Mouse (Mus musculus): ENCODE data around the gene E130114P18Rik. TPM values are rescaled to one million over a fixed set of nuclear protein-coding genes. Genes with fewer than 3 reads are reported as not detected.

Gene E130114P18Rik
- polyA plus RNA-seq, 1 experiment from 2014 or later: 0.79 TPM

- Histone ChIP-seq H3K4me2 (ENCODE audit: low read depth, low read length) (0 out of 2 replicates have a peak overlapping the region, but pooled peaks have one; percentile 11), H3K27me3 (ENCODE audit: control insufficient read depth, insufficient read depth, low read depth, low read length) (no peaks in the 10 kb centered on the region), H3K36me3 (ENCODE audit: control insufficient read depth, insufficient read depth, low read length) (no peaks in the 10 kb centered on the region), H3K4me1 (replicated peaks; ENCODE audit: control insufficient read depth, insufficient read depth, low read length) (no peaks in the 10 kb centered on the region), H3K9ac (ENCODE audit: low read length) (no peak overlapping the region), H3K27ac (ENCODE audit: low read length) (no peak overlapping the region), H3K9me3 (ENCODE audit: control insufficient read depth, low read length) (no peaks in the 10 kb centered on the region), H3K4me3 (ENCODE audit: low read length) (no peak overlapping the region)
- no peak for ATAC-seq (ENCODE audit: low read depth)
- 60% methylated on average over 9 of the region's 9 CpGs for WGBS
These were observed 193.3 kb downstream of the E130114P18Rik start for GRCm38 (mm10) chr4:97584445-97585130.

- Histone ChIP-seq H3K27me3 (ENCODE audit: control insufficient read depth, insufficient read depth, low read depth, low read length) (no peaks in the 10 kb centered on the region), H3K9me3 (ENCODE audit: control insufficient read depth, low read length) (no peaks in the 10 kb centered on the region), H3K4me2 (ENCODE audit: low read depth, low read length) (peak overlapping the region; percentile 37), H3K36me3 (ENCODE audit: control insufficient read depth, insufficient read depth, low read length) (no peaks in the 10 kb centered on the region), H3K4me3 (ENCODE audit: low read length) (peak overlapping the region; percentile 9), H3K4me1 (replicated peaks; ENCODE audit: control insufficient read depth, insufficient read depth, low read length) (no peaks in the 10 kb centered on the region), H3K9ac (ENCODE audit: low read length) (no peak overlapping the region), H3K27ac (ENCODE audit: low read length) (no peak overlapping the region)
- 46% methylated on average over 15 of the region's 15 CpGs for WGBS
- ATAC-seq (ENCODE audit: low read depth): no peak
These were observed 195.0 kb downstream of the E130114P18Rik start for GRCm38 (mm10) chr4:97582796-97583430.

- Histone ChIP-seq H3K4me2 (ENCODE audit: low read depth, low read length) (no peak overlapping the region), H3K4me3 (ENCODE audit: low read length) (no peak overlapping the region), H3K9me3 (ENCODE audit: control insufficient read depth, low read length) (no peaks in the 10 kb centered on the region), H3K9ac (ENCODE audit: low read length) (no peak overlapping the region), H3K27me3 (ENCODE audit: control insufficient read depth, insufficient read depth, low read depth, low read length) (no peaks in the 10 kb centered on the region), H3K36me3 (ENCODE audit: control insufficient read depth, insufficient read depth, low read length) (no peaks in the 10 kb centered on the region), H3K4me1 (replicated peaks; ENCODE audit: control insufficient read depth, insufficient read depth, low read length) (no peaks in the 10 kb centered on the region), H3K27ac (ENCODE audit: low read length) (no peak overlapping the region)
- WGBS: 54% methylated on average over 3 of the region's 3 CpGs
- ATAC-seq (ENCODE audit: low read depth): no peak
These were observed 195.8 kb downstream of the E130114P18Rik start for GRCm38 (mm10) chr4:97582064-97582415.

GRCm38 (mm10) chr4:97581314-97582063 is 196.4 kb downstream of the E130114P18Rik start:
- no peaks in the 10 kb centered on the region for H3K36me3 ChIP-seq (ENCODE audit: control insufficient read depth, insufficient read depth, low read length)
- ATAC-seq (ENCODE audit: low read depth): no peak
- H3K4me1 ChIP-seq (replicated peaks; ENCODE audit: control insufficient read depth, insufficient read depth, low read length): no peaks in the 10 kb centered on the region
- no peak overlapping the region for H3K27ac ChIP-seq (ENCODE audit: low read length)
- WGBS: 55% methylated on average over 12 of the region's 12 CpGs
- H3K9me3 ChIP-seq (ENCODE audit: control insufficient read depth, low read length): no peaks in the 10 kb centered on the region
- no peak overlapping the region for H3K9ac ChIP-seq (ENCODE audit: low read length)
- H3K4me3 ChIP-seq (ENCODE audit: low read length): no peak overlapping the region
- H3K4me2 ChIP-seq (ENCODE audit: low read depth, low read length): no peak overlapping the region
- no peaks in the 10 kb centered on the region for H3K27me3 ChIP-seq (ENCODE audit: control insufficient read depth, insufficient read depth, low read depth, low read length)

- H3K27ac ChIP-seq (ENCODE audit: low read length): no peak overlapping the region
- no peaks in the 10 kb centered on the region for H3K4me1 ChIP-seq (replicated peaks; ENCODE audit: control insufficient read depth, insufficient read depth, low read length)
- H3K9ac ChIP-seq (ENCODE audit: low read length): no peak overlapping the region
- no peaks in the 10 kb centered on the region for H3K9me3 ChIP-seq (ENCODE audit: control insufficient read depth, low read length)
- no peak overlapping the region for H3K4me3 ChIP-seq (ENCODE audit: low read length)
- H3K36me3 ChIP-seq (ENCODE audit: control insufficient read depth, insufficient read depth, low read length): no peaks in the 10 kb centered on the region
- WGBS: 93% methylated on average over 7 of the region's 7 CpGs
- H3K27me3 ChIP-seq (ENCODE audit: control insufficient read depth, insufficient read depth, low read depth, low read length): no peaks in the 10 kb centered on the region
- no peak for ATAC-seq (ENCODE audit: low read depth)
- H3K4me2 ChIP-seq (ENCODE audit: low read depth, low read length): no peak overlapping the region
These were observed 197.0 kb downstream of the E130114P18Rik start for GRCm38 (mm10) chr4:97580906-97581305.

- H3K4me1 ChIP-seq (replicated peaks; ENCODE audit: control insufficient read depth, insufficient read depth, low read length): no peaks in the 10 kb centered on the region
- no peak overlapping the region for H3K4me3 ChIP-seq (ENCODE audit: low read length)
- no peak overlapping the region for H3K4me2 ChIP-seq (ENCODE audit: low read depth, low read length)
- H3K27me3 ChIP-seq (ENCODE audit: control insufficient read depth, insufficient read depth, low read depth, low read length): no peaks in the 10 kb centered on the region
- no peak overlapping the region for H3K9ac ChIP-seq (ENCODE audit: low read length)
- ATAC-seq (ENCODE audit: low read depth): no peak
- H3K27ac ChIP-seq (ENCODE audit: low read length): no peak overlapping the region
- WGBS: 67% methylated on average over 9 of the region's 9 CpGs
- H3K36me3 ChIP-seq (ENCODE audit: control insufficient read depth, insufficient read depth, low read length): no peaks in the 10 kb centered on the region
- no peaks in the 10 kb centered on the region for H3K9me3 ChIP-seq (ENCODE audit: control insufficient read depth, low read length)
These were observed 199.2 kb downstream of the E130114P18Rik start for GRCm38 (mm10) chr4:97578571-97579165.

- H3K27me3 ChIP-seq (ENCODE audit: control insufficient read depth, insufficient read depth, low read depth, low read length): no peaks in the 10 kb centered on the region
- H3K9ac ChIP-seq (ENCODE audit: low read length): no peak overlapping the region
- H3K4me2 ChIP-seq (ENCODE audit: low read depth, low read length): no peak overlapping the region
- ATAC-seq (ENCODE audit: low read depth): no peak
- no peak overlapping the region for H3K4me3 ChIP-seq (ENCODE audit: low read length)
- H3K9me3 ChIP-seq (ENCODE audit: control insufficient read depth, low read length): no peaks in the 10 kb centered on the region
- H3K36me3 ChIP-seq (ENCODE audit: control insufficient read depth, insufficient read depth, low read length): no peaks in the 10 kb centered on the region
- no peaks in the 10 kb centered on the region for H3K4me1 ChIP-seq (replicated peaks; ENCODE audit: control insufficient read depth, insufficient read depth, low read length)
- no peak overlapping the region for H3K27ac ChIP-seq (ENCODE audit: low read length)
- WGBS: 54% methylated on average over 5 of the region's 5 CpGs
These were observed 200.4 kb downstream of the E130114P18Rik start for GRCm38 (mm10) chr4:97577431-97577830.

GRCm38 (mm10) chr4:97575447-97575846 is 202.4 kb downstream of the E130114P18Rik start:
- no peaks in the 10 kb centered on the region for H3K27me3 ChIP-seq (ENCODE audit: control insufficient read depth, insufficient read depth, low read depth, low read length)
- H3K27ac ChIP-seq (ENCODE audit: low read length): no peak overlapping the region
- no peak overlapping the region for H3K9ac ChIP-seq (ENCODE audit: low read length)
- H3K9me3 ChIP-seq (ENCODE audit: control insufficient read depth, low read length): no peaks in the 10 kb centered on the region
- WGBS: 19% methylated on average over 5 of the region's 5 CpGs
- no peak overlapping the region for H3K4me3 ChIP-seq (ENCODE audit: low read length)
- no peak for ATAC-seq (ENCODE audit: low read depth)
- H3K36me3 ChIP-seq (ENCODE audit: control insufficient read depth, insufficient read depth, low read length): no peaks in the 10 kb centered on the region
- no peaks in the 10 kb centered on the region for H3K4me1 ChIP-seq (replicated peaks; ENCODE audit: control insufficient read depth, insufficient read depth, low read length)
- no peak overlapping the region for H3K4me2 ChIP-seq (ENCODE audit: low read depth, low read length)

GRCm38 (mm10) chr4:97569320-97569719 is 208.6 kb downstream of the E130114P18Rik start:
- Histone ChIP-seq H3K4me2 (ENCODE audit: low read depth, low read length) (no peak overlapping the region), H3K27ac (ENCODE audit: low read length) (no peak overlapping the region), H3K9me3 (ENCODE audit: control insufficient read depth, low read length) (no peaks in the 10 kb centered on the region), H3K4me1 (replicated peaks; ENCODE audit: control insufficient read depth, insufficient read depth, low read length) (no peaks in the 10 kb centered on the region), H3K27me3 (ENCODE audit: control insufficient read depth, insufficient read depth, low read depth, low read length) (no peaks in the 10 kb centered on the region), H3K36me3 (ENCODE audit: control insufficient read depth, insufficient read depth, low read length) (no peaks in the 10 kb centered on the region), H3K9ac (ENCODE audit: low read length) (no peak overlapping the region), H3K4me3 (ENCODE audit: low read length) (no peak overlapping the region)
- 82% methylated on average over 3 of the region's 3 CpGs for WGBS
- no peak for ATAC-seq (ENCODE audit: low read depth)
